Mouse (Mus musculus): Measurements from ENCODE around the gene Myo18a.

DNA sequence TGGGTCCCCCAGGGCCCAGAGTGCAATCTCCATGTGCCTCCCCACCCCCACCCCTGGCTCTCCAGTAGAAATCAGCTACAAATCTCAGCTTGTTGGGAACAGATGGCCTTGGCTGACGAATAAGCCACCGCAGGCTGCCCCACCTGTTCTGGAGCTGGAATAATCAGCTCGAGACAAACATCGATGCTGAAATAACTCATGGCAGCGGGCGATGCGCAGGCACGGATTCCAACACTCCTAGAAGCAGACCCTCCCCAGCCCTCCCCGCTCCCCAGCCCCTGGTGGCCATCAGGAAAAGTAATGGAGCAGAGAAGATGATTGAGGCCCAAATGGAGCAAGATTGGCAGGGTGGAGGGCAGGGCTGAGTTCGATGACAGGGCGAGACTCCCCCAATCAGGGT lies 109.2 kb downstream of the Myo18a start:
- no peak for TF ChIP-seq MAFK (IDR thresholded peaks at IDR 0.05; ENCODE audit: insufficient read depth, low read depth, low read length)
- TF ChIP-seq CHD2 (IDR thresholded peaks at IDR 0.05; ENCODE audit: low read depth, low read length), result no peak
- TF ChIP-seq ZNF384 (IDR thresholded peaks at IDR 0.05; ENCODE audit: low read depth, low read length), result no peak

All from ES-E14 (cell line).